Mouse (Mus musculus): ENCODE data around the gene Serpinb11. TPM values are rescaled to one million over a fixed set of nuclear protein-coding genes. Genes with fewer than 3 reads are reported as not detected.

The Serpinb11 gene
- polyA plus RNA-seq, 1 experiment from 2014 or later = not detected

- 62% methylated on average over 2 of the region's 2 CpGs for WGBS (ENCODE audit: insufficient replicate concordance)
- H3K4me1 ChIP-seq = no peaks in the 10 kb centered on the region
- no peaks in the 10 kb centered on the region for H3K27me3 ChIP-seq (replicated peaks)
- H3K9ac ChIP-seq = no peak overlapping the region
- H3K36me3 ChIP-seq = no peaks in the 10 kb centered on the region
- no peak for ATAC-seq
- no peak overlapping the region for H3K4me3 ChIP-seq
- no peak overlapping the region for H3K27ac ChIP-seq
- H3K4me2 ChIP-seq = no peak overlapping the region
- no peaks in the 10 kb centered on the region for H3K9me3 ChIP-seq (replicated peaks)
These were observed 28.8 kb downstream of the Serpinb11 start for GRCm38 (mm10) chr1:107389753-107390152.

GRCm38 (mm10) chr1:107397481-107397880 is 36.5 kb downstream of the Serpinb11 start:
- H3K4me2 ChIP-seq = no peak overlapping the region
- ATAC-seq = no peak
- H3K36me3 ChIP-seq = no peaks in the 10 kb centered on the region
- no peaks in the 10 kb centered on the region for H3K4me1 ChIP-seq
- H3K4me3 ChIP-seq = no peak overlapping the region
- no peaks in the 10 kb centered on the region for H3K27me3 ChIP-seq (replicated peaks)
- no peak overlapping the region for H3K27ac ChIP-seq
- 55% methylated on average over 1 of the region's 1 CpGs for WGBS (ENCODE audit: insufficient replicate concordance)
- no peak overlapping the region for H3K9ac ChIP-seq
- H3K9me3 ChIP-seq (replicated peaks) = no peaks in the 10 kb centered on the region

GRCm38 (mm10) chr1:107399355-107399754 is 38.4 kb downstream of the Serpinb11 start, which contains the start of gene Serpinb7:
Gene Serpinb7, plus strand, starts transcription at chr1:107399655.
- H3K4me3 ChIP-seq = no peak within 1 kb of the TSS
- no peak within 1 kb of the TSS for H3K4me2 ChIP-seq
- no peaks in the 10 kb centered on the region for H3K36me3 ChIP-seq
- H3K9me3 ChIP-seq (replicated peaks) = no peaks in the 10 kb centered on the region
- WGBS (ENCODE audit: insufficient replicate concordance) = 57% methylated on average over 3 of the region's 3 CpGs
- no peaks in the 10 kb centered on the region for H3K4me1 ChIP-seq
- no peak within 1 kb of the TSS for H3K27ac ChIP-seq
- H3K9ac ChIP-seq = no peak within 1 kb of the TSS
- H3K27me3 ChIP-seq (replicated peaks) = no peaks in the 10 kb centered on the region
- no peak for ATAC-seq

- H3K36me3 ChIP-seq = no peaks in the 10 kb centered on the region
- no peak overlapping the region for H3K9ac ChIP-seq
- ATAC-seq = no peak
- no peak overlapping the region for H3K4me2 ChIP-seq
- no peaks in the 10 kb centered on the region for H3K4me1 ChIP-seq
- no peak overlapping the region for H3K4me3 ChIP-seq
- H3K9me3 ChIP-seq (replicated peaks) = no peaks in the 10 kb centered on the region
- WGBS (ENCODE audit: insufficient replicate concordance) = 57% methylated on average over 4 of the region's 4 CpGs
- no peak overlapping the region for H3K27ac ChIP-seq
- H3K27me3 ChIP-seq (replicated peaks) = no peaks in the 10 kb centered on the region
These were observed 41.1 kb downstream of the Serpinb11 start for GRCm38 (mm10) chr1:107402082-107402481.

- Histone ChIP-seq H3K36me3 (no peaks in the 10 kb centered on the region), H3K27ac (no peak overlapping the region), H3K4me3 (no peak overlapping the region), H3K9me3 (replicated peaks) (no peaks in the 10 kb centered on the region), H3K4me1 (no peaks in the 10 kb centered on the region), H3K27me3 (replicated peaks) (no peaks in the 10 kb centered on the region), H3K4me2 (no peak overlapping the region), H3K9ac (no peak overlapping the region)
- no peak for ATAC-seq
- WGBS (ENCODE audit: insufficient replicate concordance) = 15% methylated on average over 1 of the region's 1 CpGs
These were observed 53.7 kb downstream of the Serpinb11 start for GRCm38 (mm10) chr1:107414650-107415049.

GRCm38 (mm10) chr1:107422487-107422886 is 61.5 kb downstream of the Serpinb11 start:
- no peak for ATAC-seq
- no peaks in the 10 kb centered on the region for H3K36me3 ChIP-seq
- 60% methylated on average over 4 of the region's 4 CpGs for WGBS (ENCODE audit: insufficient replicate concordance)

More at GRCm38 (mm10) chr1:107422487-107422886, 61.5 kb downstream of the Serpinb11 start:
- H3K27ac ChIP-seq = no peak overlapping the region
- H3K4me2 ChIP-seq = no peak overlapping the region
- H3K4me1 ChIP-seq = no peaks in the 10 kb centered on the region
- H3K27me3 ChIP-seq (replicated peaks) = no peaks in the 10 kb centered on the region
- H3K9me3 ChIP-seq (replicated peaks) = no peaks in the 10 kb centered on the region
- no peak overlapping the region for H3K4me3 ChIP-seq
- no peak overlapping the region for H3K9ac ChIP-seq

Other genes starting within 250 kb of the Serpinb11 start
- not detected in 2 replicates for gene Serpinb3b, start 82.8 kb upstream of the Serpinb11 start, polyA plus RNA-seq (2016; fragmentation: Nextera tagmentation; extraction: Ambion mirVana)
- not detected in 2 replicates for gene Serpinb3c, start 82.8 kb upstream of the Serpinb11 start, polyA plus RNA-seq (2016; fragmentation: Nextera tagmentation; extraction: Ambion mirVana)
- not detected in 2 replicates for gene Serpinb7, start 38.5 kb downstream of the Serpinb11 start, polyA plus RNA-seq (2016; fragmentation: Nextera tagmentation; extraction: Ambion mirVana)
- 3.6 and 4.2 TPM in 2 replicates for gene Serpinb2, start 150.2 kb downstream of the Serpinb11 start, polyA plus RNA-seq (2016; fragmentation: Nextera tagmentation; extraction: Ambion mirVana)
- 0.29 and 0.35 TPM in 2 replicates for gene Serpinb8, start 228.8 kb downstream of the Serpinb11 start, polyA plus RNA-seq (2016; fragmentation: Nextera tagmentation; extraction: Ambion mirVana)